Mouse (Mus musculus) hindbrain, postnatal 0 days (tissue): ENCODE results near the gene Defb29. TPM values are rescaled to one million over a fixed set of nuclear protein-coding genes. Genes with fewer than 3 reads are reported as not detected.

Experiments
- ATAC-seq: fragments of 200-750 bp; cut with Nextera tagmentation; 2 replicates; pipeline ENCODE4 v1.8.0; 2017; ENCODE audit warnings: mild to moderate bottlenecking, moderate TSS enrichment, moderate library complexity
- DNase-seq: peaks from one replicate; pipeline ENCODE4 v3.0.0-alpha.2; 2015; ENCODE audit warnings: low spot score
- H3K27ac ChIP-seq: fragments of 300-500 bp; sonication (generic); 2 replicates; pipeline ENCODE4 v1.5.1; 2014; ENCODE audit warnings: mild to moderate bottlenecking
- H3K27me3 ChIP-seq: fragments of 300-500 bp; sonication (generic); 2 replicates; pipeline ENCODE4 v1.6.1; 2014; ENCODE audit warnings: low read length, mixed read lengths; ENCODE audit not compliant: insufficient read depth
- H3K36me3 ChIP-seq: fragments of 300-500 bp; sonication (generic); 2 replicates; pipeline ENCODE4 v1.6.1; 2014; ENCODE audit warnings: low read length, mixed read lengths; ENCODE audit not compliant: insufficient read depth
- H3K4me1 ChIP-seq: fragments of 300-500 bp; sonication (generic); 2 replicates; pipeline ENCODE4 v1.6.1; 2014; ENCODE audit warnings: antibody characterized with exemption, low read length, mixed read lengths; ENCODE audit not compliant: insufficient read depth
- H3K4me2 ChIP-seq: fragments of 300-500 bp; sonication (generic); 2 replicates; pipeline ENCODE4 v1.6.1; 2014; ENCODE audit warnings: low read depth, mild to moderate bottlenecking, low read length, moderate library complexity, mixed read lengths
- H3K4me3 ChIP-seq: fragments of 300-500 bp; sonication (generic); 2 replicates; pipeline ENCODE4 v1.5.1; 2014; ENCODE audit warnings: low read length
- H3K9ac ChIP-seq: fragments of 300-500 bp; sonication (generic); replicated peaks from 2 replicates; pipeline ENCODE4 v1.6.1; 2014; ENCODE audit warnings: mild to moderate bottlenecking, low read length, moderate library complexity, mixed read lengths
- H3K9me3 ChIP-seq: fragments of 300-500 bp; sonication (generic); 2 replicates; pipeline ENCODE4 v1.6.1; 2016; ENCODE audit warnings: low read length, mixed read lengths
- CTCF ChIP-seq: IDR thresholded peaks from 2 replicates; pipeline ENCODE4 v1.5.1; 2016; ENCODE audit warnings: antibody characterized with exemption, control low read depth, low read depth
- WGBS: fragments of 180-500 bp; shearing (Covaris S2); extraction: QIAGEN DNeasy Blood & Tissue Kit; methylation state at CpG from one replicate; pipeline ENCODE4 v1.1.7; 2014; 5-methylcytosine and 5-hydroxymethylcytosine counted together
- polyA plus RNA-seq: library from polyadenylated mRNA; unstranded; fragments of >200 nt; fragmentation: Nextera tagmentation; extraction: Ambion mirVana; gene quantifications from 2 replicates; pipeline ENCODE4 v1.2.1, GENCODE M21; 2015
- total RNA-seq: library from RNA; depleted of rRNA; stranded (reverse); fragments of >200 nt; gene quantifications from 2 replicates; pipeline ENCODE4 v1.2.3, GENCODE M21; 2014

The Defb29 gene
- total and polyA plus RNA-seq, 2 experiments from 2014 or later: not detected

DNA sequence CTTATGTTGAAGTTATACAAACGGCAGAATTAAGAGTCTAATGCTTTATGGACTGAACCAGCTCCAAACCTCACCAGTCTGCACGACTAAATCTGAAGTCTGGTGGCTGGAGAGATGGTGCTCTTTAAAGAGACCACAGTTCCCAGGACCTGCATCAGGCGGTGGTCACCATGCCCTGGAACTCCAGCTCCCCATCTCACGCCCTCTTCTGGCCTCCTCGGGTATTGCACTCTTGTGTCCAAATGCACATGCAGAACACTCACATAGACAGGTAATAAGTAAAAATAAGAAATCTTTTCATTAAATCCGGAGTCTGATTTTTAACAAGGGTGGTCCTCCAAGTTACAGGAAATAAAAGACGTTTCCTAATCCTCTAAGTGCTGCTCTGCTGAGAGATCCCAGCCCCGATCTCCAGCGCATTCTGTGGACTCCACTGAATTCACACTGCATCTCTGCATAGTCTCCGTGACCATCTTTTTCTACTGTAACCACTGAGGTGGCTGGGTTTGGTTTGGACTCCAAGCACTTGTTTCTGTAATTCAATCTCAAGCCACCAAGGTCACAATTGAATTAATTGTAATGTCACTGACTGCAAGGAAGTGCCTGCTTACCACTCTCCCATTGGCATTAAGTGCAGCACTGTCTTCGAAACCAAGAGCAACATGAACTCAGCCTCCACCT lies 32.4 kb upstream of the Defb29 start, which contains the start of gene Defb21:
Defb21 (plus strand) TSS at position 631 of the 681 bp plus-strand sequence.
- Histone ChIP-seq H3K27me3 (no peaks in the 10 kb centered on the region), H3K27ac (no peak within 1 kb of the TSS), H3K4me1 (no peaks in the 10 kb centered on the region), H3K4me3 (no peak within 1 kb of the TSS), H3K36me3 (no peaks in the 10 kb centered on the region), H3K9ac (no peak within 1 kb of the TSS), H3K4me2 (no peak within 1 kb of the TSS), H3K9me3 (no peaks in the 10 kb centered on the region)
- 65% methylated on average over 11 of the region's 11 CpGs for WGBS
- TF ChIP-seq CTCF: peak; percentile 54
- ATAC-seq (no peak), DNase-seq (no peak)

DNA sequence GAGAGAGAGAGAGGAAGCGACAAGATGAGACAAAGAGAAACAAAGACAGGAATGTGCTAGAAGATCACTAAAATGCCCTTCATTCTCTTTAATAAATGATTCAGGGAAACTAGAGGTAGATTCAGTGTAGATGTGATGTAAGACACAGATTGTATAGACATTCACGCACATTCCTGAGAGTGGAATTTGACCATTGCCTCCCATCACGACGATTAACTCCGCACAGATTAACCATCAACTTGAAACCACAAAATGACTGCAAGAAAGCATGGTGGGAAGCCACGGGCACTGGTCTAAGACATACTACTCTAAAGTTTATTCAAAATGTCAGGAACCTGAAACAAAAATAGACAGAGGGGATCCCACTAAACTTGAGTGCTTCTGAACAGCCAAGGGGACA lies 30.4 kb upstream of the Defb29 start:
- ATAC-seq (no peak), DNase-seq (no peak)
- no peak for TF ChIP-seq CTCF
- Histone ChIP-seq H3K4me1 (no peaks in the 10 kb centered on the region), H3K9ac (no peak overlapping the region), H3K9me3 (no peaks in the 10 kb centered on the region), H3K36me3 (no peaks in the 10 kb centered on the region), H3K4me3 (no peak overlapping the region), H3K27me3 (no peaks in the 10 kb centered on the region), H3K27ac (no peak overlapping the region), H3K4me2 (no peak overlapping the region)
- WGBS: 84% methylated on average over 6 of the region's 6 CpGs

DNA sequence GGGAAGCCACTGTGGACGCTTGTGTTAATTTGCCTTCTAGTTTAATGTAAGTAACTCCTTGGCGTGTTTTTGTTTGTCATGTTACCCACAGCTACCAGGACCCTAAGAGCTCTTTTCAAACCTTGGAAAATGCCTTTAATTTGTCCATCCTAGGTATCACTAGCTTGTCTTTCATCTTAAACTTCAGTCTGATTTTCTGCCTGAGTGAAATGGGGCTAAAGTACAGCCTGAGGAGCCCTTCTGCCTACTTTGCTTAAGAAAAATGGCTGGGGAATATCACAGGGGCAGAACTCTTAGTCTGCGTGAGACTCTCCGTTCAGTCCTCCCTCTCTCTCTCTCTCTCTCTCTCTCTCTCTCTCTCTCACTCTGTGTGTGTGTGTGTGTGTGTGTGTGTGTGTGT lies 30.0 kb upstream of the Defb29 start:
- Histone ChIP-seq H3K36me3 (no peaks in the 10 kb centered on the region), H3K4me2 (no peak overlapping the region), H3K27ac (no peak overlapping the region), H3K4me3 (no peak overlapping the region), H3K4me1 (no peaks in the 10 kb centered on the region), H3K9ac (no peak overlapping the region), H3K9me3 (no peaks in the 10 kb centered on the region), H3K27me3 (no peaks in the 10 kb centered on the region)
- WGBS: 82% methylated on average over 4 of the region's 4 CpGs
- ATAC-seq (no peak), DNase-seq (no peak)
- no peak for TF ChIP-seq CTCF

DNA sequence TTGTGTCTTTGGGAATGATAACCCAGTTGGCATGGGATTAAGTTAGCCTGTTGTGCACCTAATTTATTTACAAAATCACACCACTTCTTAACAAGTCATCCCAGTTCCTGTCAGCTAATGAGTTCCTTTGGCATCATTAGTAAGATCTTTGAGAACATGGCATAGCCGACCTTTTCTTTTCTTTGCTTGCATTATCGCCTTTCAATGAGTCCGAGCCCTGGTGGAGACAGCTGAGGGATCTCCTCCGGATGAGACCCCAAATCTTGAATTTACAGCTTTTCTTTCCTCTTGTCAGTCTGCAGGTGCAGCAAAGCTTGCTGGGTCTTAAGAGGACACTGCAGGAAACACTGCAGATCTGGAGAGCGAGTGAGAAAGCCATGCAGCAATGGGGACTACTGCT lies 29.1 kb upstream of the Defb29 start, which contains the start of gene Gm17416:
Gm17416 (plus strand) TSS at position 301 of the 400 bp plus-strand sequence.
- no peaks in the 10 kb centered on the region for H3K4me1 ChIP-seq
- ATAC-seq (no peak), DNase-seq (no peak)
- WGBS: 90% methylated on average over 5 of the region's 5 CpGs
- no peak within 1 kb of the TSS for H3K27ac ChIP-seq
- H3K4me3 ChIP-seq: no peak within 1 kb of the TSS
- no peaks in the 10 kb centered on the region for H3K36me3 ChIP-seq
- no peaks in the 10 kb centered on the region for H3K9me3 ChIP-seq
- no peaks in the 10 kb centered on the region for H3K27me3 ChIP-seq
- TF ChIP-seq CTCF: no peak
- H3K9ac ChIP-seq: no peak within 1 kb of the TSS
- H3K4me2 ChIP-seq: no peak within 1 kb of the TSS

DNA sequence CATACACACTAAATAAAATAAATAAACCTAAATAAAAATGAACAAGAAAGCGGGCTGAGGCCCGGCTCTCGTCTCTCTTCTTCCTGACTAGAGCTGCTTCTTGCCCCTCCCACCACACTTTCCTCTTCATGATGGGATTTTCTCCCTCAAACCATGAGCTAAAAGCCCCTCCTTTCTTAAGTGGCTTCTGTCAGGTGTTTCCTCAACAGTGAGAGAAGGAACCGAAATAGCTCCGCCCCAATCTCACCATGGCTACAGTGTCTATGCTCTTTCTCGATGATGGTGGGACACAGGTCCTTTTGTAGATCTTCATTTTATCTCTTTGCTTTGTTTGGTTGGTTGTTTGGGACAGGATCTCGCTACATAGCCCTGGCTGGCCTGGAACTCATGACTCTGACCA lies 16.8 kb upstream of the Defb29 start:
- H3K36me3 ChIP-seq: no peaks in the 10 kb centered on the region
- no peaks in the 10 kb centered on the region for H3K9me3 ChIP-seq
- H3K4me1 ChIP-seq: no peaks in the 10 kb centered on the region
- H3K4me2 ChIP-seq: no peak overlapping the region
- no peaks in the 10 kb centered on the region for H3K27me3 ChIP-seq
- WGBS: 86% methylated on average over 7 of the region's 7 CpGs
- no peak overlapping the region for H3K27ac ChIP-seq
- no peak for ATAC-seq
- DNase-seq: no peak
- no peak overlapping the region for H3K9ac ChIP-seq
- H3K4me3 ChIP-seq: no peak overlapping the region
- TF ChIP-seq CTCF: no peak

DNA sequence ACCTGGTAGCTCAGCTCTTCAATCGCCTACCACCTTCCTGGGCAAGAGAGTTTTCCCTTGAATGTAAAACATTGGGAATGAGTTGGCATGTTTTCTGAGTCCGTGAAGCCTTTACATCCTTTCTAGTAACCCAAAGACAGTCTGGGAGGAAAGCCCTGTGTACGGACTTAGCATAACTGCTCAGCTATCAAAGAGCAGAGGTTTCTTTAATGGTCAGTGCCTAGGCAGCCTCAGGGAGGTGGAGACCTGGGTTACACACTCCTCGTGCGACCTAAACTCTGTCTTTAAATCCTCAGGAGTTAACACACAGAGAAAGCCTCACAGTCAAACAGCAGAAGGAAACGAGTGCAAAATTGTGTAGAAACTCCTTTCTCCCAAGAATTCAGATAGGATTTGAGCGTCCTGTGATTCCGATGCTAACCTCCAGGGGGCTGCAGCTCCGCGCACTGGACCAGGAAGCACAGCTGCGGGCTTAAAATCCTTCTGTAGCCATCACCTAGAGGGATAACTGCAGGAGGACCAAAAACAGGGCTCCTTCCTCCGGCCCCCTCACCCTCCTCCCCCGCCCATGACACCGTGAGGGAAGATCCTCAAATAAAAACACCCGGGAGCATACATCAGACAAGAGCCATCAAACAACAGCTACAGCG lies 14.0 kb upstream of the Defb29 start:
- Histone ChIP-seq H3K36me3 (no peaks in the 10 kb centered on the region), H3K4me1 (no peaks in the 10 kb centered on the region), H3K27me3 (no peaks in the 10 kb centered on the region), H3K9me3 (no peaks in the 10 kb centered on the region), H3K9ac (no peak overlapping the region; the same call in 1 of the 2 replicates), H3K4me2 (peak overlapping the region; percentile 43), H3K4me3 (peak overlapping the region; percentile 18; the same call in 1 of the 2 replicates), H3K27ac (no peak overlapping the region)
- peak; percentile 85 for TF ChIP-seq CTCF
- WGBS: 12% methylated on average over 16 of the region's 16 CpGs
- peak; percentile 85 for DNase-seq
- peak; percentile 55; the same call in 1 of the 2 replicates for ATAC-seq

DNA sequence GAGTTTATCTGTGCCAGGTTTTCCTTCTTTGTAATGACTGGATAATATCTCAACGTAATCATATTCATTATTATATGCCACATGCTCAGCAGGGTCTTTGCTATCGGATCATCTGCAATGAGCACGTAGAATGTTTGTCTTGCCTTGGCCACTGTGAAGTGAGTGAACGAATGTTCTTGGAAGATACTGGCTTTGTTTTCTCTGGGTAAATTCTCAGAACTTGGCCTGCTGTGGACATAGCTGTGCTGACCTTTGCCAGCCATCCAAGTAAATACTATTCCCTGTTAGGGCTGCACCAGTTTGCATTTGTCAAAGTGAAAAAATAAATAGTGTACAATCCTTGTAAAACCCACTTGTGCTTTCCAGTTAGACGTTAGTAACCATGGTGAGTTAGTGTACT lies 8.2 kb upstream of the Defb29 start:
- Histone ChIP-seq H3K9ac (no peak overlapping the region), H3K4me3 (no peak overlapping the region), H3K4me1 (no peaks in the 10 kb centered on the region), H3K9me3 (no peaks in the 10 kb centered on the region), H3K27ac (no peak overlapping the region), H3K27me3 (no peaks in the 10 kb centered on the region), H3K4me2 (no peak overlapping the region), H3K36me3 (no peaks in the 10 kb centered on the region)
- ATAC-seq: no peak
- no peak for DNase-seq
- no peak for TF ChIP-seq CTCF
- WGBS: 74% methylated on average over 5 of the region's 5 CpGs
